Mouse (Mus musculus): ENCODE results near the gene Mapkapk5.
"Not testable (repeated sequence)": the region's sequence is repeated elsewhere in the genome, so short reads cannot be mapped to it uniquely, and the experiment has no call there.

Mapkapk5 gene

DNA sequence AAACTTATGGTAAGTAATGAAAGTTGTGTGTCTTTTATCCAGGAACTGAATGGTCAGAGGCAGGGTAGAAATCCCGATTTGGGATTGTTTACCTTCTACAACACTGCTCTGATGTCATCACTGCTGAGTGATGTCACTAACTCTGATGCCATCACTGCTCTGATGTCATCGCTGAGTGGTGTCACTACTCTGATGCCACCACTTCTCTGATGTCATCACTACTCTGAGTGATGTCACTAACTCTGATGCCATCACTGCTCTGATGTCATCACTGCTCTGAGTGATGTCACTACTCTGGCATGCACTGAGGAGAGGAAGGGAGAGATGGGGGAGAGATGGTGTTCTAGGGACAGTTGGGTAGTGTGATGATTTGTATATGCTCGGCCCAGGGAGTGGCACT is 16.7 kb upstream of the Mapkapk5 start:
- DNase-seq, result no peak

DNA sequence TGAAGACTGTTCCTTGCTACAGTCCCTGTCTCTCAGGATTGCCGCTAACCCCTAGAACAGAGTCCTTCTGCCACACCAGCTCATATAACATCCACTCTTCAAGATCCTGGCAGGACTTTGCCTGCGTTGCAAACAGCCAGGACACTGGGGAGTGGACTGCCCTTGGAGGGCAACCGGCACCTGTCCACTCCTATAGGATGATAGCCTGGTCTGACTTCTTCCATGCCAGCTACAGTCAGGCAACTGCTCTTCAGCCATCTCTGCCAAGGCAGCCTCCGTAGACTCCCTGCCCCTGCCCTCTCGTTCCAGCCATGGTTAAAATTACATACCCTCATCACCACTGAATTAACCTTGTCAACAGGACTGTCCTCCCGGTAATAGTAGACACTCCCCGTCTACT is 3.5 kb upstream of the Mapkapk5 start:
- no peak for DNase-seq

GRCm38 (mm10) chr5:121547084-121547483 is 1.4 kb upstream of the Mapkapk5 start:
- peak; percentile 15 for DNase-seq

DNA sequence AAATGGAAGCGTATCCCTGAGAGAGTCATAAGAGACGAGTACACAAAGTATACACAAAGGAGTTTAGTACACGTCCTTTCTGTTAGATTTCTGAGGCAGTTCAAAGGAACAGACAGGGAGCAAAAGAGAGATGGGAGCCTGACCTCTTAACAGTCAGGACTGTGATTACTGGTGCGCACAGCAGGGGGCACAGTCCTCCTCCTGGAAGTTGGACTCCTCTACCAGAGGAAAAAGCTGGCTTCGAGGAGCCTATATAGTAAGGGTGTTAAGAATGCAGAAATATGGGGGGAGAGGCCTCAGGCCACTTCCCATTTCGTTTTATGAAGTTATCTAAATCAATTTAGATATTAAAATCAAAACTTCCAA is 808 bp upstream of the Mapkapk5 start:
- peak; percentile 48 for DNase-seq

DNA sequence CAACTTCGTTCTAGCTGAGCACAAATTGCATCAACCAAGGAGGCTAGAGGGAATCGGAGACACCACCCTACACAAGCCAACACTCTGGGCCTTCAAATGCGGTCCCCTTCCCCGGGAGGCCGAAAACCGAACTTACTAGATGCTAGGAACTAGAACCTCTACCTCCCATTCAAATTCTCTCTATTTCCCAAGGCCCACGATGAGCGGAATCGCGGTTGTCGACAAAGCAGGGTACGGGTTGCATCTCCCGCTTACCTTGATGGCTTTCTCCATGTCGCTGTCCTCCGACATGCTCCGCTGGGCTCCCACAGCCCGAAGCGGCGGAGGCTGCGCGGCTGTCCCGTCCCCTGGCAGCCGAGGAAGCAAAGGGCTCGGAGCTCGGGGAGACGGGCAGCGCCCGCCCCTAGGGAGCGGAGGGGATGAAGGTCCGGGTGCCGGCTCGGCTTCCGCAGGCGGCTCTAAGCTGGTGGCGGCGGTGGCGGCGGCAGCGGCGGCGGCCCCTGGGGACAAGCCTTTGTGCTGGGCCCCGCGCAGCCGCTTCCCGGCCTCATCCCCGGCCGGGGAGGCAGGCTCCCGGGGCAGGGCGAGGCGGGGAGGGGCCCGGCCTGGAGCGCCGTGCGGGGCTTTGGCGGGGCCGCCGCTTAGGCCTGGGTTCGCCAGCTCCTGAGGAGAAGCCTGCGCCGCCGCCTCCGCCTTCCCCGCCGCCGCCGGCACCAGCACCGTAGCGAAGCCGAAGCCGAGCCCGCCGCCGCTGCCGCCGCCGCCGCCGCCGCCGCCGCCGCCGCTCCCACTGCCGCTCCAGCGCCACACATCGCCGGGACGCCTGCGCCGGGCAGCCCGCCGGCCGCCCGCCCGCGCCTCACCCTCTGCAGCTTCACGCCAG is 554 bp downstream of the Mapkapk5 start, which contains the start of the genes Adam1a and Gm42878:
TSS of gene Adam1a (minus strand) at position 573 of the 883 bp plus-strand sequence.
TSS of gene Gm42878 (minus strand) at position 573 of the 883 bp plus-strand sequence.
- peak; percentile 25 for DNase-seq

- DNase-seq, result no peak
These were observed 2.3 kb downstream of the Mapkapk5 start for GRCm38 (mm10) chr5:121543370-121543769.

GRCm38 (mm10) chr5:121541235-121541634 is 4.5 kb downstream of the Mapkapk5 start:
- no peak for DNase-seq

DNA sequence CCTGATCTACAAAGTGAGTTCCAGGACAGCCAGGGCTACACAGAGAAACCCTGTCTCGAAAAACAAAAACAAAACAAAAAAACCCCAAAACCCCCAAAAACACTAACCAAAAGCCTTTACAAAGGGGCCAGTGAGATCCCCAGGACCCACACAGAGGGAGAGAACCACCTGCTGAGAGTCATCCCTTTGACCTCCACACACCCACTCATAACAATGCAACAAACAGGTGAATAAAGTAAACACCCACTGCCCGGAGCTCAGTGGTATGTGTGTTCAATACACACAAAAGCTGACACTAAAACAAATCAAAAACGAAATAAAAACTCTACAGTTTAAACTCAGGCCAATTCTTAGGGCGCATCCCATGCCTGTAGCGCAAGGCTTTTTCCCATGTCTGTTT is 5.6 kb downstream of the Mapkapk5 start:
- no peak for DNase-seq

GRCm38 (mm10) chr5:121537588-121537987 is 8.1 kb downstream of the Mapkapk5 start:
- no peak for DNase-seq

- DNase-seq, result no peak
These were observed 8.7 kb downstream of the Mapkapk5 start for GRCm38 (mm10) chr5:121536921-121537555.

DNA sequence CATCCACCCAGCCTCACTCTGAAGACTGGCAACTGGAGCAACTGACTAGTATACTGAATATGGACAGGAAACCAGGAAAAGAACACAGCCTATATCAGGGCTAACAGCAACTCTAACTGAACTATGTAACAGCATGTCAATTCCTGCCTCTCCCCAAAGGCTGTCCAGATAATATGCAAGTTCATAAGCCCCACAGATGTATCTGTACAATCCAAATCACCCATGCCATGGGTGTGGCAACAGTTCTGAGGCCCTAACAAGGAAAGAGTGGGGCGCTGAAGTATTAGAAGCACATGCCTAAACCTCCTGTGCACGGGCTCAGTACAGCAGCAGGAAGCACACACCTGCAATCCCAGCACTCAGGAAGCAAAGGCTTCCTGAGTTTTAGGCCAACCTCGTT is 10.6 kb downstream of the Mapkapk5 start:
- DNase-seq, result no peak

DNA sequence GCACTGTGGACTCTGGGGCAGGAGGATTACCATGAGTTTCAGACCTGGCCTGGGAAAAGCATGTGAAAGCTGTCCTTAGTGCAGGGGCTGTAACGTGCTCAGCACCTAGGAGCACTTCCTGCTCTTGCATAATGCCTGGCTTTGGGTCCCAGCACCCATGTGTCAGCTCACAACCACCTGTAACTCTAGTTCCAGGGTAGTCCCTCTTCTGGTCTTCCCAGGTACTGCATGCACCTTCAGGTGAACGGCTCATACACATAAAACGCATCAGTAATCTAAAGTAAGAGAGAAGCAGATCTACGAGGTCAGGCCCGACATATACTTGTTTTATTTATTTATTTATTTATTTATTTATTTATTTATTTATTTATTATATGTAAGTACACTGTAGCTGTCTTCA is 11.2 kb downstream of the Mapkapk5 start:
- peak; percentile 22 for DNase-seq

DNA sequence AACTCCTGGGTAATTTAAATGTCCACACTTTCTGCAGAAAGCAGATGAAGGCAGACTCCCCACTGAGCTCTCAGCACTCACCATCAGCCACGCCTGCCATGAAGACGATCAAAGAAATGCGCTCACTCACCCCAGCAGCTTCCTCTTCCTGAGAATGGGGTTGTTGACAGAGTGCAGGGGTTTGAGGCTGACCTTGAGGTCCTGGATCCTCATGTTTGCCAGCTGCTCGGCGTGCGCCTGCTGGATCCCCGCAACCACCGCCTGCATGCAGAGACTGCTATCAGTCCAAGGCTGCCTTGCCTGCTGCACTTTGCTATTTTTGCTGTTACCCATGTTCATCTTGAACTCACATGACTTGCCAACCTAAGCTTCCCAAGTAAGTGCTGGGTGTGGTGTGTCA is 18.7 kb downstream of the Mapkapk5 start:
- no peak for DNase-seq

DNA sequence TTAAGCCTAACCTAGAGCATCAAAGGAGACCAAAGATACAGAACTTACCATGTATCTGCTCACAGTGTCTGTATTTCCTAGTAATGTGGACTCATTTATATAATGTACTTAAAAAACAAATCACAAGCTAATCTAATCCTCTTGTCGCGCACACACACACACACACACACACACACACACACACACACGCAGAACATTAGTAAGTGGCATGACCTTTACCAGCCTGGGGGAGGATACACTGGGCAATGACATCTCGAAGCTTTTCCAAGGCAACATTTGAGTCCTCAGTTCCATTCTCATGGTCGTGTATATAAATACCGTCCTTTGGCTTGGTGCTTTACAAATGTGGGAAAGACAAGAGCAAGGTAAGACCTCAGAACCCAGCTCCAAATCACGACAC is 19.2 kb downstream of the Mapkapk5 start:
- DNase-seq, result no peak

DNA sequence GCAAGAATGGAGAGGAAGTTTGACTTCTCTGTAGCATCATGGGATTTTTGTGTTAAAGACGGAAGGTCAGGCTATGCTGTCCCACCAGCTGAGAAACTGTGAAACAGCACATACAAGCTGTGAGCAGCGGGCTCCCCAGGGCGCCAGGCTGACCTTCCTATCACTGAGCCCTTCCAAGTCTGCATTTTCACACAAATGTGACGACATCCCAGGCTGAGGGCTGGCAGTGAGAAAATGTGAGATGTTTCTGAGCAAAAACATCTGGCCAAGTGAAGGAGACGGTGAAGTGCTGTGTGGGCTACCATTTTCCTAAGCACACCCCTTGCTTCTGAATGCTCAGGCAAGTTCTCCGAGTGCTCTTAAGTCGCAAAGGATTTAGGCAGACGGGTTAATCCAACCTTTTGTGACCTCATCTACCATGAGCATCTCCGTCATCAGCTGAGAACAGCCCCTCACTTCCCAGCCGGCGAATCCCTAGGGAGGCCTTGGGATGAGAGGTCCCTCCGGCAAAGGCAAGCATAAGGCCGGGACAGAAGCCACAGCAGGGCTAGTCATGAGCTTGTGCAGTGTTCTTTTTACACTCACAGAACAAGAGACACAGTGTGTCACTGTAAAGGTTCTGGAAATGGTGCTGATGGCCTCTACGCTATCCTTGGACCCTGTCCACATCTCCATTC is 19.8 kb downstream of the Mapkapk5 start:
- no peak for DNase-seq

- not testable (repeated sequence) for DNase-seq
These were observed 25.9 kb downstream of the Mapkapk5 start for GRCm38 (mm10) chr5:121519758-121520157.

DNA sequence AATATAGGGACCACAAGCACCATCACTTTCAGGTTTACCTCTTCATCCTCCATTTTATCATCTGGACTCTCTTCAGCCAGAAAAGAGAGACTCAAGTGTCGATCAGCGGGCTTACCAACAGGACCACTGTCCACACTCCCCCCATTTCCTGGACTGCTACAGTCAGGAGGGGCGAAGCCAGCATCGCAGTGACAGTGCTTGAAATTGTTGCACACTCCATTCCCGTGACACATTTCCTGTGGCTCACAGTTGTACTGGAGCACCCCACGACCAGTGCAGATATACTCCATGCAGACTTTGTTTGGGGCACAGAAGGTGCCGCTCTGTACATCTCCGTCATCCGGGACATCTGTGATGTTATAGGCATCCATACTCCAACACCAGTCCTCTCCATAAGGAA is 26.7 kb downstream of the Mapkapk5 start:
- no peak for DNase-seq

GRCm38 (mm10) chr5:121510009-121510408 is 35.7 kb downstream of the Mapkapk5 start:
- DNase-seq, result no peak

DNA sequence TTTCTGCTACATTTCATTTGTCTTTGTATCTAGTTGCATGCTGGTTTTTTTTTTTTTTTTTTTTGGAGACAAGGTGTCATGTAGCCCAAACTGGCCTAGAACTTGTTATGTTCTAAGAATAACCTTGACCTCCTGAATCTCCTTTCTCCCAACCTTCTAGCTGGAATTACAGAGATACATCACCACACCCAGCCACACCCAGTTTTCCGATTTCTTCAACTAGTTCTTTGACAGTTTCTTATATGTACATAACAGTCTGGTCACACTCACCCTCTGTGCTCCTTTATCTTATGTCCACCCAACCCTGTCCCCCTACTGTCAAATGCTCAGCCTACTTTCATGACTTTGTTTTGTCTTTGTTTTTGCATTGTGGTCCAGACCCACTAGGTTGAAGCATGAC is 38.9 kb downstream of the Mapkapk5 start:
- no peak for DNase-seq

DNA sequence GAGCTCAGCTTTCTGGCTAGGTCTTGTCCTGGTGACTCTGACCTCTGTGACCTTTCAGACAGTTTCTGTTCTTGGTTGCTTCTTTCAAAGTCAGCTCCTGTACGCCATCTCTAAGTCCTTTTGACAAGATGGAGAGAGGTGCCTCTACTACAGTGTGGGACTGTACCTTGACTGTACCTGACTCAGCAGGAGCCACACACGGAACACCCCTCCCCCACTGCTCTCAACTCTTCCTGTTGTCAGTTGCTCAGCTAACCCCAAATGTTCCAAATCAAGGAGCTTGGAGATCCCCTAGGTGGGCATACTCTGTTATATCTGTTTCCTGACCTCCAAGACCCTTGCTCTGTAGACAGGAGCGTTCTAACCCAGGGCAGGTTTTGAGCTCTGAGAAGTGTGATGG is 42.5 kb downstream of the Mapkapk5 start, which contains the start of gene Adam1b:
TSS of gene Adam1b (minus strand) at position 205 of the 400 bp plus-strand sequence.
- no peak for DNase-seq

DNA sequence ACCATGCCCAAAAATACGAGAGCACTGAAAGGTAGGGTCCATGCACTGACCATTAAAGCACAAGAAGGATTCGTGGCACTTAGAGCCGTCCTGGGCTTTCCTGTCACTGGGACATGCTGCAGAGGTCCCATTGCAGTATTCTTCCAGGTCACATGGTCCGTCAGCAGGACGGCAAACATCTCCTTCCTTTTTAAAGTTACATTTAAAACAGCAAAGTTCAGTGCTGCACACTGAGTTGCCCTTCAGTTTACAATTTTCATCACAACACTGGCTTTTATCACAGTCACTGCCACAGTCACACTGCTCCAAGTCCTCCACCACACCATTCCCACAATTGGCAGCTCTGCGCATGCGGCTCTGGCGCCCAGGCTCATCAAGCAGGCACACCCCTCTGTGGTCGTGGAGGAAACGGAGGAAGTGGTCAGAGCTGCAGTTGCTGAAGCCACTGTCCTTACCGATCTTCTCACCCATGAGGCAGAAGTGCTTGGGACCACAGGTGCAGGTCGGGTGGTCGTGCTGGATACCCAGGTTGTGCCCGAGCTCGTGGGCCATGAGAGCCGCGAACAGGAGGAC is 44.2 kb downstream of the Mapkapk5 start:
- not testable (repeated sequence) for DNase-seq

- no peak for DNase-seq
These were observed 45.0 kb downstream of the Mapkapk5 start for GRCm38 (mm10) chr5:121500719-121501118.

GRCm38 (mm10) chr5:121493305-121493704 is 52.4 kb downstream of the Mapkapk5 start:
- no peak for DNase-seq

Measured in cerebellum, adult 9-10 months (tissue).